Mouse (Mus musculus): ENCODE measurements at regions not wholly inside any gene's neighbourhood (a gene's known extent, or its start where the extent isn't known, plus 50 kb on each side); places are given as distances from the start of the nearest gene placed in this dataset.

DNA sequence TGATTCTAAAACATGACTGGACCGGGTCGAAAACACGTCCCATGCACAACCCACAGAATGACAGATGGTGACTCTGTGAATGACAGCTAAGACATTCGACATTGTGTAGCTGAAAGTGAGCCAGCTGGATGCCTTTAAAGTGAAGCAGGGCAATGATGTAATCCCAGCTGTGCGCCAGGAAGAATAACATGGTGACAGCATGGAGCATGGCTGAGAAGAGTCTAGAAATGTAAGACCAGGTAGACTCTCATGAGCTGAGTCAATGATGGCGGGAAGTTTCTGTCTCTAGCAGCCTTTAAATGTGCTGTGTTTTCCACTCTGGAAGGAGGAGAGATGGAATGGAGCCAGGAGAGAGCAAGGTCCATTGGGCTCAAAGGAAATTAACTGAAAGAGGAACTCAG, 118.4 kb upstream of the Dock1 start:
- no peak for TF ChIP-seq CTCF (IDR thresholded peaks at IDR 0.05; ENCODE audit: control insufficient read depth, insufficient read depth, insufficient read length)
- no peak for TF ChIP-seq MYOD1 (IDR thresholded peaks at IDR 0.05; ENCODE audit: control insufficient read depth, insufficient read length, low read depth)
- no peak for TF ChIP-seq CEBPB (IDR thresholded peaks at IDR 0.05; ENCODE audit: low read depth)
- no peak for TF ChIP-seq MAX (IDR thresholded peaks at IDR 0.05)
- no peak for TF ChIP-seq USF1 (IDR thresholded peaks at IDR 0.05; ENCODE audit: low read depth)
